Mouse (Mus musculus): Measurements from ENCODE around the gene Bicc1. TPM values are rescaled to one million over a fixed set of nuclear protein-coding genes. Genes with fewer than 3 reads are reported as not detected.

Gene Bicc1
- polyA plus RNA-seq, 1 experiment from 2014 or later: 7.0 TPM

DNA sequence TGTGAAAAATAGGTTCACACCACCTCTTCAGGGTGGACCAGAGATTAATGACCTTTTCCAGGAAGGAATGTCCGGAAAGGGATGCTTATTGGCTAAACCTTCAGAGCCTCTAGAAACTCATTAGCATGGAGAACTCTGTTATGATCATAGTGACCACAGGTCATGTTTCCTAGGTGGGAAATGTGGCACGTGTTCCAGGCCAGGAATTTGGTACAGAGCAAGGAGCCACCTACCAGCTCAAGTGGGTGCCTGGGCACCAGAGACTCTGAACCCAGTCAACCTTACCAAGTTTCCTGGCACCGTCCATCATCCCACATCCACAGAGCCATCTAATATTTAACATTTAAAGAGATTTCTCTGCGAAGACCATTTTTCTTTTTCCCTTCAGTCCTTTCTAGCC is 29.2 kb upstream of the Bicc1 start:
- Histone ChIP-seq H3K4me1 (replicated peaks; ENCODE audit: control insufficient read depth, insufficient read depth, low read length) (no peaks in the 10 kb centered on the region), H3K4me3 (ENCODE audit: low read depth, low read length) (no peak overlapping the region), H3K9me3 (ENCODE audit: control insufficient read depth, low read length) (no peaks in the 10 kb centered on the region), H3K27ac (ENCODE audit: low read depth, low read length) (no peak overlapping the region), H3K27me3 (ENCODE audit: control insufficient read depth, insufficient read depth, low read length) (no peaks in the 10 kb centered on the region), H3K36me3 (ENCODE audit: control insufficient read depth, insufficient read depth, low read length) (no peaks in the 10 kb centered on the region), H3K4me2 (ENCODE audit: low read depth, low read length, severe bottlenecking) (no peak overlapping the region), H3K9ac (ENCODE audit: low read length) (no peak overlapping the region)
- ATAC-seq (replicated peaks; ENCODE audit: low FRiP score): no peak
- WGBS: 92% methylated on average over 4 of the region's 4 CpGs
- DNase-seq (ENCODE audit: low spot score): no peak

DNA sequence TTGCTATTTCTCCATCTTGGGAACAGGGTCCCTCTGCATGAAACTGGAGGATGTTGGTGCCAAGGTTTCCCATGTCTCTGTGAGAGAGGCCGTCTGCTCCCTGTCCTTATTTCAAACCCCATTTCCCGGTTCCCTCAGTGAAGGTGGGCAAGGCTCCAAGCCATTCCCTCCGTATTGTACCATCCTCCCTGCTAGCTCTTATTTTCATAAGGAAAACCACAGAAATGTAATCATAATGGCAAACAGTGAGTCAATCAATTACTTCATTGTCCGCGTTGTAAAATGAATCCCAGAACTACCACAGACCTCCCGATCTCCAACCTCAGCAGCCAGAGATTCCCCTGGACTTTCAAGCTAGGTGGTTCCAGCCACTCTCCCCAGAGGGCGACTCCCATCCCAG is 25.6 kb upstream of the Bicc1 start:
- no peak overlapping the region for H3K9ac ChIP-seq (ENCODE audit: low read length)
- no peak overlapping the region for H3K4me2 ChIP-seq (ENCODE audit: low read depth, low read length, severe bottlenecking)
- H3K36me3 ChIP-seq (ENCODE audit: control insufficient read depth, insufficient read depth, low read length): no peaks in the 10 kb centered on the region
- no peak for ATAC-seq (replicated peaks; ENCODE audit: low FRiP score)
- no peak for DNase-seq (ENCODE audit: low spot score)
- H3K27ac ChIP-seq (ENCODE audit: low read depth, low read length): no peak overlapping the region
- peaks cover 4% of the 10 kb centered on the region; the same call in 1 of the 2 replicates for H3K9me3 ChIP-seq (ENCODE audit: control insufficient read depth, low read length)
- WGBS: 85% methylated on average over 7 of the region's 7 CpGs
- H3K4me3 ChIP-seq (ENCODE audit: low read depth, low read length): no peak overlapping the region
- H3K4me1 ChIP-seq (replicated peaks; ENCODE audit: control insufficient read depth, insufficient read depth, low read length): no peaks in the 10 kb centered on the region
- no peaks in the 10 kb centered on the region for H3K27me3 ChIP-seq (ENCODE audit: control insufficient read depth, insufficient read depth, low read length)

- peak; percentile 11 for DNase-seq (ENCODE audit: low spot score)
- no peak for ATAC-seq (replicated peaks; ENCODE audit: low FRiP score)
- 71% methylated on average over 7 of the region's 7 CpGs for WGBS
- H3K9ac ChIP-seq (ENCODE audit: low read length): no peak overlapping the region
- H3K9me3 ChIP-seq (ENCODE audit: control insufficient read depth, low read length): peaks cover 4% of the 10 kb centered on the region; the same call in 1 of the 2 replicates
- H3K27ac ChIP-seq (ENCODE audit: low read depth, low read length): no peak overlapping the region
- H3K4me2 ChIP-seq (ENCODE audit: low read depth, low read length, severe bottlenecking): no peak overlapping the region
- no peaks in the 10 kb centered on the region for H3K27me3 ChIP-seq (ENCODE audit: control insufficient read depth, insufficient read depth, low read length)
- H3K36me3 ChIP-seq (ENCODE audit: control insufficient read depth, insufficient read depth, low read length): no peaks in the 10 kb centered on the region
- H3K4me3 ChIP-seq (ENCODE audit: low read depth, low read length): no peak overlapping the region
- H3K4me1 ChIP-seq (replicated peaks; ENCODE audit: control insufficient read depth, insufficient read depth, low read length): no peaks in the 10 kb centered on the region
These were observed 24.0 kb upstream of the Bicc1 start for GRCm38 (mm10) chr10:71183339-71184031.

DNA sequence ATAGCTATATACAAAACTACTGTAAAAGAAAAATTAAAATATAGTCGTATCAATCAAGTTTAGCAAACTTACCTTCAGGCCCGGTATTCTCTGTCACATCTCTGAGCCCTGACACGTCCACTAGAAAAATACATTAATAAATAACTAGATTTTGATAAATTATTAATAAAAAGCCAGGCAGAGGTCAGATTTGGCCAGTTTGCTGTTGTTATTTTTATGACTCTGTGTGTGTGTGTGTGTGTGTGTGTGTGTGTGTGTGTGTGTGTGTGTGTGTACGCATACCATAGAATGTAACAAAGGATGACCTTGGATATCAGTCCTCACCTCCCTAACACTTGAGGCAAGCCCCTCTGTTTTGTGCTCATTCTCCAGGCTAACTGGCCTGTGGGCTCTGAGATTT is 22.4 kb upstream of the Bicc1 start:
- no peaks in the 10 kb centered on the region for H3K36me3 ChIP-seq (ENCODE audit: control insufficient read depth, insufficient read depth, low read length)
- no peak overlapping the region for H3K4me3 ChIP-seq (ENCODE audit: low read depth, low read length)
- H3K9ac ChIP-seq (ENCODE audit: low read length): no peak overlapping the region
- no peak for ATAC-seq (replicated peaks; ENCODE audit: low FRiP score)
- WGBS: 91% methylated on average over 4 of the region's 4 CpGs
- H3K9me3 ChIP-seq (ENCODE audit: control insufficient read depth, low read length): peaks cover 4% of the 10 kb centered on the region; the same call in 1 of the 2 replicates
- H3K4me2 ChIP-seq (ENCODE audit: low read depth, low read length, severe bottlenecking): no peak overlapping the region
- H3K27me3 ChIP-seq (ENCODE audit: control insufficient read depth, insufficient read depth, low read length): no peaks in the 10 kb centered on the region
- no peaks in the 10 kb centered on the region for H3K4me1 ChIP-seq (replicated peaks; ENCODE audit: control insufficient read depth, insufficient read depth, low read length)
- H3K27ac ChIP-seq (ENCODE audit: low read depth, low read length): no peak overlapping the region
- DNase-seq (ENCODE audit: low spot score): peak; percentile 16

DNA sequence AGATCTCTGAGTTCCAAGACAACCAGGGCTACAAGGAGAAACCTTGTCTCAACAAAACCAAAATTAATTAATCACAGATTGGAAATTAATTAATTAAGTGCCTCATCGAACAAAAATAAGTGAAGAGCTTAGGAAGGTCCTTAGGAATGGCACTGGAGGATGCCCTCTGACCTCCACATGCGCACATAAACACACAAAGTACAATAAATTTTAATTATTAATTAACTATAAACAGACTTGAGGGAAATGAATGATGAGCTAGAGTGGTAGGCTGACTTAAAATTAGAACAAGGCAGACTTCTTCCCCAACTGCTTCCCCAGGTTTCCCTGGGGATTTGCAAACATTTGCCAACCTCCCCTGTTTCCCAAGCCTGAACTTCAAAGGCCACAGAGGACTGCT is 21.6 kb upstream of the Bicc1 start:
- peaks cover 4% of the 10 kb centered on the region; the same call in 1 of the 2 replicates for H3K9me3 ChIP-seq (ENCODE audit: control insufficient read depth, low read length)
- H3K4me2 ChIP-seq (ENCODE audit: low read depth, low read length, severe bottlenecking): no peak overlapping the region
- H3K27me3 ChIP-seq (ENCODE audit: control insufficient read depth, insufficient read depth, low read length): no peaks in the 10 kb centered on the region
- no peaks in the 10 kb centered on the region for H3K4me1 ChIP-seq (replicated peaks; ENCODE audit: control insufficient read depth, insufficient read depth, low read length)
- H3K27ac ChIP-seq (ENCODE audit: low read depth, low read length): no peak overlapping the region
- H3K36me3 ChIP-seq (ENCODE audit: control insufficient read depth, insufficient read depth, low read length): no peaks in the 10 kb centered on the region
- ATAC-seq (replicated peaks; ENCODE audit: low FRiP score) (no peak), DNase-seq (ENCODE audit: low spot score) (no peak)
- H3K9ac ChIP-seq (ENCODE audit: low read length): no peak overlapping the region
- WGBS: 88% methylated on average over 2 of the region's 2 CpGs
- H3K4me3 ChIP-seq (ENCODE audit: low read depth, low read length): no peak overlapping the region

DNA sequence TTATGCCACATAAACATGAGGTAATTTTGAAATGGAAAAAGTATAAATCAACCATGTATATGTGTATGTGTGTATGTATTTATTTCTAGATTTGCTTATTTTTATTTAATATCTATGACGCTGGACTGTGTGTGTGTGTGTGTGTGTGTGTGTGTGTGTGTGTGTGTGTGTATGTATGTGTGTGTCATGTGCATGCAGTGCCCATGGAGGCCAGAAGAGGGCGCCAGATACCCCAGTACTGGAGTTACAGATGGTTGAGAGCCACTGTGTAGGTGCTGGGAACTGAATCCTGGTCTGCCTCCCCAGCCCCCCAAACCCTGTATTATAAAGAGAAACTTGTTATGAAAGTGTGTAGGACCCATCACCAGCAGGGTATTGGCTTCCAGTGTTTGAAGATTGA is 20.6 kb upstream of the Bicc1 start:
- Histone ChIP-seq H3K27ac (ENCODE audit: low read depth, low read length) (no peak overlapping the region), H3K9ac (ENCODE audit: low read length) (no peak overlapping the region), H3K9me3 (ENCODE audit: control insufficient read depth, low read length) (peaks cover 4% of the 10 kb centered on the region; the same call in 1 of the 2 replicates), H3K27me3 (ENCODE audit: control insufficient read depth, insufficient read depth, low read length) (no peaks in the 10 kb centered on the region), H3K4me2 (ENCODE audit: low read depth, low read length, severe bottlenecking) (no peak overlapping the region), H3K4me3 (ENCODE audit: low read depth, low read length) (no peak overlapping the region), H3K4me1 (replicated peaks; ENCODE audit: control insufficient read depth, insufficient read depth, low read length) (no peaks in the 10 kb centered on the region), H3K36me3 (ENCODE audit: control insufficient read depth, insufficient read depth, low read length) (no peaks in the 10 kb centered on the region)
- ATAC-seq (replicated peaks; ENCODE audit: low FRiP score) (no peak), DNase-seq (ENCODE audit: low spot score) (peak; percentile 52)
- WGBS: 88% methylated on average over 2 of the region's 2 CpGs

- Histone ChIP-seq H3K9me3 (ENCODE audit: control insufficient read depth, low read length) (peaks cover 4% of the 10 kb centered on the region; the same call in 1 of the 2 replicates), H3K36me3 (ENCODE audit: control insufficient read depth, insufficient read depth, low read length) (no peaks in the 10 kb centered on the region), H3K4me1 (replicated peaks; ENCODE audit: control insufficient read depth, insufficient read depth, low read length) (no peaks in the 10 kb centered on the region), H3K4me2 (ENCODE audit: low read depth, low read length, severe bottlenecking) (no peak overlapping the region), H3K27ac (ENCODE audit: low read depth, low read length) (no peak overlapping the region), H3K9ac (ENCODE audit: low read length) (no peak overlapping the region), H3K4me3 (ENCODE audit: low read depth, low read length) (no peak overlapping the region), H3K27me3 (ENCODE audit: control insufficient read depth, insufficient read depth, low read length) (no peaks in the 10 kb centered on the region)
- no peak for ATAC-seq (replicated peaks; ENCODE audit: low FRiP score)
- DNase-seq (ENCODE audit: low spot score): no peak
- 92% methylated on average over 7 of the region's 7 CpGs for WGBS
These were observed 17.7 kb upstream of the Bicc1 start for GRCm38 (mm10) chr10:71177201-71177600.

GRCm38 (mm10) chr10:71176341-71176740 is 16.8 kb upstream of the Bicc1 start:
- Histone ChIP-seq H3K27me3 (ENCODE audit: control insufficient read depth, insufficient read depth, low read length) (no peaks in the 10 kb centered on the region), H3K4me1 (replicated peaks; ENCODE audit: control insufficient read depth, insufficient read depth, low read length) (no peaks in the 10 kb centered on the region), H3K27ac (ENCODE audit: low read depth, low read length) (no peak overlapping the region), H3K9ac (ENCODE audit: low read length) (no peak overlapping the region), H3K4me2 (ENCODE audit: low read depth, low read length, severe bottlenecking) (no peak overlapping the region), H3K36me3 (ENCODE audit: control insufficient read depth, insufficient read depth, low read length) (no peaks in the 10 kb centered on the region), H3K9me3 (ENCODE audit: control insufficient read depth, low read length) (peaks cover 4% of the 10 kb centered on the region; the same call in 1 of the 2 replicates), H3K4me3 (ENCODE audit: low read depth, low read length) (no peak overlapping the region)
- 73% methylated on average over 8 of the region's 8 CpGs for WGBS
- ATAC-seq (replicated peaks; ENCODE audit: low FRiP score) (no peak), DNase-seq (ENCODE audit: low spot score) (peak; percentile 16)

DNA sequence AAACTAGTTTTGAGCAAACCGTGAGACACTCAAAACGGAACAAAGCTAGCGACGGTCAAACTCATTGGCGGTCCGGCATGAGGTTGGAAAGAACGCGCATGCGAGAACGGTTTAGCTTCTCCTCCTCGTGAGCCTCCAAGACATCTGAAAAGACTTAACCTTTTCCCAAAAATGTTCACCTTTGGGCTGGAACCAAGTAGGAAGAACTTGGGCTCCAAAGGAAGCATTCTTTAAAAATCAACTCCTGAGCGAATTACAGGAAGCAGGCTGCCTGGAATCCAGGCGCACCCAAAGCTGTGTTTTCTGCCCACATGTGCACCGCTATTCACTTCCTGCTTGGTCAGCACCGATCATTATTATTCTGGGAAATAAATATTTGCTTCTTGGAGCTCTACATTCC is 15.8 kb upstream of the Bicc1 start:
- no peak for DNase-seq (ENCODE audit: low spot score)
- no peak overlapping the region for H3K4me3 ChIP-seq (ENCODE audit: low read depth, low read length)
- no peak overlapping the region for H3K9ac ChIP-seq (ENCODE audit: low read length)
- H3K27ac ChIP-seq (ENCODE audit: low read depth, low read length): no peak overlapping the region
- no peak overlapping the region for H3K4me2 ChIP-seq (ENCODE audit: low read depth, low read length, severe bottlenecking)
- 94% methylated on average over 15 of the region's 15 CpGs for WGBS
- H3K9me3 ChIP-seq (ENCODE audit: control insufficient read depth, low read length): peaks cover 3% of the 10 kb centered on the region; the same call in 1 of the 2 replicates
- no peaks in the 10 kb centered on the region for H3K36me3 ChIP-seq (ENCODE audit: control insufficient read depth, insufficient read depth, low read length)
- H3K27me3 ChIP-seq (ENCODE audit: control insufficient read depth, insufficient read depth, low read length): no peaks in the 10 kb centered on the region
- H3K4me1 ChIP-seq (replicated peaks; ENCODE audit: control insufficient read depth, insufficient read depth, low read length): no peaks in the 10 kb centered on the region
- ATAC-seq (replicated peaks; ENCODE audit: low FRiP score): no peak
